Mouse (Mus musculus): ENCODE data around the gene Lce1d. TPM values are rescaled to one million over a fixed set of nuclear protein-coding genes. Genes with fewer than 3 reads are reported as not detected.
"Not testable (repeated sequence)": the region's sequence is repeated elsewhere in the genome, so short reads cannot be mapped to it uniquely, and the experiment has no call there.

Lce1d gene
- polyA plus RNA-seq (2012; ENCODE audit: insufficient read depth, insufficient read length, missing spikeins), result not detected in 2 replicates

GRCm38 (mm10) chr3:92687110-92687509, at the start of gene Lce1d:
Lce1d (minus strand) TSS chr3:92687210.
- Histone ChIP-seq H3K27ac (replicated peaks; ENCODE audit: low read depth, low read length) (no peak within 1 kb of the TSS), H3K4me3 (ENCODE audit: insufficient read depth, low read depth, low read length) (no peak within 1 kb of the TSS)

GRCm38 (mm10) chr3:92722631-92723030, 35.6 kb upstream of the Lce1d start:
- no peaks in the 10 kb centered on the region for H3K4me1 ChIP-seq (ENCODE audit: control insufficient read depth, insufficient read depth, insufficient read length, low read length)
- no peak overlapping the region for H3K27ac ChIP-seq (replicated peaks; ENCODE audit: low read depth, low read length)
- H3K4me3 ChIP-seq (ENCODE audit: insufficient read depth, low read depth, low read length), result no peak overlapping the region

More at GRCm38 (mm10) chr3:92687110-92687509, at the start of gene Lce1d:
- H3K4me1 ChIP-seq (ENCODE audit: control insufficient read depth, insufficient read depth, insufficient read length, low read length), result no peaks in the 10 kb centered on the region

GRCm38 (mm10) chr3:92720250-92720649, 33.2 kb upstream of the Lce1d start, which contains the start of gene Lce1f:
Lce1f (minus strand) TSS chr3:92720350.
- no peak within 1 kb of the TSS for H3K27ac ChIP-seq (replicated peaks; ENCODE audit: low read depth, low read length)
- H3K4me1 ChIP-seq (ENCODE audit: control insufficient read depth, insufficient read depth, insufficient read length, low read length), result no peaks in the 10 kb centered on the region
- H3K4me3 ChIP-seq (ENCODE audit: insufficient read depth, low read depth, low read length), result no peak within 1 kb of the TSS

- H3K4me1 ChIP-seq (ENCODE audit: control insufficient read depth, insufficient read depth, insufficient read length, low read length), result no peaks in the 10 kb centered on the region
Observed at GRCm38 (mm10) chr3:92715122-92715521, 28.1 kb upstream of the Lce1d start.

GRCm38 (mm10) chr3:92708974-92709373, 22.0 kb upstream of the Lce1d start, which contains the start of gene Lce1e:
Lce1e (minus strand) TSS chr3:92709074.
- Histone ChIP-seq H3K27ac (replicated peaks; ENCODE audit: low read depth, low read length) (no peak within 1 kb of the TSS), H3K4me1 (ENCODE audit: control insufficient read depth, insufficient read depth, insufficient read length, low read length) (no peaks in the 10 kb centered on the region), H3K4me3 (ENCODE audit: insufficient read depth, low read depth, low read length) (no peak within 1 kb of the TSS)

More at GRCm38 (mm10) chr3:92715122-92715521, 28.1 kb upstream of the Lce1d start:
- no peak overlapping the region for H3K4me3 ChIP-seq (ENCODE audit: insufficient read depth, low read depth, low read length)
- H3K27ac ChIP-seq (replicated peaks; ENCODE audit: low read depth, low read length), result no peak overlapping the region

- Histone ChIP-seq H3K4me3 (ENCODE audit: insufficient read depth, low read depth, low read length) (no peak overlapping the region), H3K27ac (replicated peaks; ENCODE audit: low read depth, low read length) (no peak overlapping the region), H3K4me1 (ENCODE audit: control insufficient read depth, insufficient read depth, insufficient read length, low read length) (no peaks in the 10 kb centered on the region)
Observed at GRCm38 (mm10) chr3:92694613-92695012, 7.6 kb upstream of the Lce1d start.

GRCm38 (mm10) chr3:92691688-92692087, 4.7 kb upstream of the Lce1d start:
- no peaks in the 10 kb centered on the region for H3K4me1 ChIP-seq (ENCODE audit: control insufficient read depth, insufficient read depth, insufficient read length, low read length)
- no peak overlapping the region for H3K27ac ChIP-seq (replicated peaks; ENCODE audit: low read depth, low read length)
- no peak overlapping the region for H3K4me3 ChIP-seq (ENCODE audit: insufficient read depth, low read depth, low read length)

GRCm38 (mm10) chr3:92689154-92689553, 2.1 kb upstream of the Lce1d start:
- H3K4me1 ChIP-seq (ENCODE audit: control insufficient read depth, insufficient read depth, insufficient read length, low read length); H3K4me3 ChIP-seq (ENCODE audit: insufficient read depth, low read depth, low read length); H3K27ac ChIP-seq (replicated peaks; ENCODE audit: low read depth, low read length): not testable (repeated sequence)

GRCm38 (mm10) chr3:92678947-92679346, 8.1 kb downstream of the Lce1d start, which contains the start of gene Lce1c:
Lce1c (plus strand) TSS chr3:92679247.
- H3K4me3 ChIP-seq (ENCODE audit: insufficient read depth, low read depth, low read length), result no peak within 1 kb of the TSS
- H3K4me1 ChIP-seq (ENCODE audit: control insufficient read depth, insufficient read depth, insufficient read length, low read length), result no peaks in the 10 kb centered on the region
- H3K27ac ChIP-seq (replicated peaks; ENCODE audit: low read depth, low read length), result no peak within 1 kb of the TSS

GRCm38 (mm10) chr3:92670215-92670614, 16.8 kb downstream of the Lce1d start, which contains the start of gene Lce1a2:
Lce1a2 (minus strand) TSS chr3:92670315.
- no peaks in the 10 kb centered on the region for H3K4me1 ChIP-seq (ENCODE audit: control insufficient read depth, insufficient read depth, insufficient read length, low read length)
- H3K27ac ChIP-seq (replicated peaks; ENCODE audit: low read depth, low read length), result no peak within 1 kb of the TSS
- H3K4me3 ChIP-seq (ENCODE audit: insufficient read depth, low read depth, low read length), result no peak within 1 kb of the TSS

- Histone ChIP-seq H3K27ac (replicated peaks; ENCODE audit: low read depth, low read length) (no peak within 1 kb of the TSS), H3K4me1 (ENCODE audit: control insufficient read depth, insufficient read depth, insufficient read length, low read length) (no peaks in the 10 kb centered on the region), H3K4me3 (ENCODE audit: insufficient read depth, low read depth, low read length) (no peak within 1 kb of the TSS)
Observed at GRCm38 (mm10) chr3:92656826-92657225, 30.2 kb downstream of the Lce1d start, which contains the start of gene Lce1b. Lce1b (minus strand) TSS chr3:92656926.

- no peaks in the 10 kb centered on the region for H3K4me1 ChIP-seq (ENCODE audit: control insufficient read depth, insufficient read depth, insufficient read length, low read length)
- H3K4me3 ChIP-seq (ENCODE audit: insufficient read depth, low read depth, low read length), result no peak within 1 kb of the TSS
Observed at GRCm38 (mm10) chr3:92648207-92648606, 38.8 kb downstream of the Lce1d start, which contains the start of gene Lce1a1. Lce1a1 (minus strand) TSS chr3:92648307.

GRCm38 (mm10) chr3:92639854-92640253, 47.2 kb downstream of the Lce1d start:
- Histone ChIP-seq H3K4me1 (ENCODE audit: control insufficient read depth, insufficient read depth, insufficient read length, low read length) (no peaks in the 10 kb centered on the region), H3K27ac (replicated peaks; ENCODE audit: low read depth, low read length) (no peak overlapping the region), H3K4me3 (ENCODE audit: insufficient read depth, low read depth, low read length) (no peak overlapping the region)

More at GRCm38 (mm10) chr3:92648207-92648606, 38.8 kb downstream of the Lce1d start, which contains the start of gene Lce1a1:
- no peak within 1 kb of the TSS for H3K27ac ChIP-seq (replicated peaks; ENCODE audit: low read depth, low read length)

GRCm38 (mm10) chr3:92638653-92638991, 48.4 kb downstream of the Lce1d start:
- no peak overlapping the region for H3K27ac ChIP-seq (replicated peaks; ENCODE audit: low read depth, low read length)
- no peaks in the 10 kb centered on the region for H3K4me1 ChIP-seq (ENCODE audit: control insufficient read depth, insufficient read depth, insufficient read length, low read length)
- H3K4me3 ChIP-seq (ENCODE audit: insufficient read depth, low read depth, low read length), result no peak overlapping the region

- H3K4me3 ChIP-seq (ENCODE audit: insufficient read depth, low read depth, low read length), result no peak overlapping the region
- H3K4me1 ChIP-seq (ENCODE audit: control insufficient read depth, insufficient read depth, insufficient read length, low read length), result no peaks in the 10 kb centered on the region
- H3K27ac ChIP-seq (replicated peaks; ENCODE audit: low read depth, low read length), result no peak overlapping the region
Observed at GRCm38 (mm10) chr3:92637745-92638652, 49.0 kb downstream of the Lce1d start.
